Mouse (Mus musculus): ENCODE results near the gene Spdya. TPM values are rescaled to one million over a fixed set of nuclear protein-coding genes. Genes with fewer than 3 reads are reported as not detected.
"Not testable (repeated sequence)": the region's sequence is repeated elsewhere in the genome, so short reads cannot be mapped to it uniquely, and the experiment has no call there.

Gene Spdya
- total RNA-seq (2021) = under 1 TPM; 0.53 to 0.82 TPM
- long read RNA-seq, experiment 1, partial matches to known transcripts = 0 of 1 reads
- long read RNA-seq, experiment 1, other reads (novel, unspliced or antisense) = 1 of 1 reads
- long read RNA-seq, experiment 2 = 0 reads

DNA sequence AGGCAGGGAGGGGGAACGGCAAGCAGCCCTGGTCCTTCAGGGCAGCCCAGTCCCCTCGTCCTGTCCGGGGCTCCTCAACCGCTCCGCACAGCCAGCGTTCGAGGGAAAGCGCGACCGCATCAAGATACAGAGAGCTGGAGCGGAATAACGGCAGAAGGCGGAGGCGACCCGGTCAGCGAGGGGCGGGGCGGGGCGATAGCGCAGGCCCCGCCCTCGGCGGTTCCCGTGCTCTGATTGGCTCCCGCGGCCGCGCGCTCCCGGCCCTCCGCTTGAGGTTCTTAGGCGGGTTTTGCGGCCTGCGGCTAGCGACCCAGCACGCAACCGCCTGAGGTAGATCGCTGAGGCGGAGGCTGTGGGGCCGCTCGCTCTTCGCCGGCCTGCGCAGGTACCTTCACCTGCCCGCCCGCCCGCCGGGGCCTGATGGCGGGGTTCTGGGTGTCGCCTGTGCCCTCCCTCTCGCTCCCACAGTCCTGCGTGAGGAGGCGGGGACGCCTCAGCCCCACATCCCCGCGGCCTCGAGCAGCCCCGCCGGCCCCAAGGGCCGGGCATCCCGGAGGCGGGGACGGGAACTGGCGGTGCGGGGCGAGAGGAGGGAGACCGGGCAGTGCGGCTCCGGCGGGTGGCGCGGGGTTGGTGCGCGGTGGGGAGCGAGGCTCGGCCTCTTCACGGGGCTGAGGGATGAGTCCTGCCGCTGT lies at the start of gene Spdya:
Gene Spdya (plus strand): TSS at position 305 of the 695 bp plus-strand sequence.
- peak; percentile 89 to 92 for DNase-seq

GRCm38 (mm10) chr17:71506832-71507231 lies 45.0 kb upstream of the Spdya start:
- DNase-seq = no peak

- no peak for DNase-seq
These were observed 41.6 kb upstream of the Spdya start for GRCm38 (mm10) chr17:71510297-71510696.

DNA sequence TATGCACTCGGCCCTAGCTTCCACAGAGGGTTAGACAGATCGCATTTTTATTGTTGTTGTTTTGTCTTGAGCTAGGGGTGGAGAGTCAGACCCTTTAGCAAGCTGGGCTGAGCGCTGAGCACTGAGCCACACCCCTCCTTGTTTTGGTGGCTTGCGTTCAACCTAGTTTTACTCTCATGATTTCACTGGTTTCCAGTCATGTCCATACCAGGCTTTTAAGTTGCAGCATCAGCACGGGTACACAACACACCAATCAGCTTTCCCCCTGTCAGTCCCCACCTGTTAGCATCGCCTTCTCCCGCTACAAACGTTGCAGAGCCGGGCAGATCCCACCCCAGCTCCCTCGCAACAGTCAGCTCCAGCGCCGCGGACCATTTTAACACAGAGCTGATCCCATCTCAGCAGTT lies 25.6 kb upstream of the Spdya start:
- no peak for DNase-seq

DNA sequence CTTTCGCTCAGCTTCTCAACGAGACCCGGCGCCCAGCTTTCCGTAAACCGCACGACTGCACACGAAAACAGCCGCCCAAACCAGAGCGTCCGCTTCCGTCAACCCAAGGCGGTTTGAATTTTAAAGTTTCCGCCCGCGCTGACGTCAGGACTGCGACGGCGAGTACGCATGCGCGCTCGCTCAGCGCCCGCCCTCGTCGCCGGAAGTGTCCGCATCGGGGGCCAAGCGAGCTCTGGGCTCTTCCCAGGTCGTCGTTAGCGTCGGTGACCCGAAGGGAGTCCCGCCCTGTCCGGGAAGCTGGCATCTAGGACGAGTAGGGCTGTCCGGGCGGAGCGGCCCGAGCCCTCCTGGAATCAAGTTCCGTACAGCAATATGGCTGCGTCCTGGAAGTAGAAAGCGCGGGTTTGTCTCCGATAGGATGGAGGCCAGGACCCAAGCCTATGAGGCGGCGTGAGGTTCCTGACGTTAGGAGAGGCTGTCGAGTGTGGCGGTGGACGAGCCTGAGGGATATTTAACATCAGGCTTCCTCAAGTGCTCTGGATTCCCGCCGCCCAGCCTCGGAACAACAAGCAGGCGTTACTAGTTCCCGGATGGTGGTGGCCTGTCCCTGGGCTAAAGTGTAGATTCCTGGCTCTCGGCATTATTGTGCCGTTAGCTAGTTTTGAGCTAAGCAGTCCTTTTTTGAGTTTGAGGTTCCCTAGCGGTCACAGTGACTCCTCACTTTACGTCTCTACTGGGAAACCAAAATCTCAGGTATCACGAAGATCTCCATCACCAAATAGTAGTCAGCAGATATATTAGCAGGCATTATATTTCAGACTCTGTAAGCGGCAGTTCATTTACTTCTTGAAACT lies 24.9 kb upstream of the Spdya start, which contains the start of gene Ndc80:
Gene Ndc80 (minus strand): TSS at position 147 of the 854 bp plus-strand sequence.
- DNase-seq = peak; percentile 95

- DNase-seq = no peak
These were observed 23.8 kb upstream of the Spdya start for GRCm38 (mm10) chr17:71528042-71528441.

- not testable (repeated sequence) for DNase-seq
These were observed 16.3 kb upstream of the Spdya start for GRCm38 (mm10) chr17:71535595-71535994.

- no peak for DNase-seq
These were observed 14.7 kb upstream of the Spdya start for GRCm38 (mm10) chr17:71537164-71537563.

- no peak for DNase-seq
These were observed 3.3 kb upstream of the Spdya start for GRCm38 (mm10) chr17:71548586-71548985.

GRCm38 (mm10) chr17:71551350-71551749 lies 511 bp upstream of the Spdya start:
- no peak for DNase-seq

- peak in 1 of 2 experiments; percentile 7 for DNase-seq
These were observed 1.0 kb downstream of the Spdya start for GRCm38 (mm10) chr17:71552901-71553300.

DNA sequence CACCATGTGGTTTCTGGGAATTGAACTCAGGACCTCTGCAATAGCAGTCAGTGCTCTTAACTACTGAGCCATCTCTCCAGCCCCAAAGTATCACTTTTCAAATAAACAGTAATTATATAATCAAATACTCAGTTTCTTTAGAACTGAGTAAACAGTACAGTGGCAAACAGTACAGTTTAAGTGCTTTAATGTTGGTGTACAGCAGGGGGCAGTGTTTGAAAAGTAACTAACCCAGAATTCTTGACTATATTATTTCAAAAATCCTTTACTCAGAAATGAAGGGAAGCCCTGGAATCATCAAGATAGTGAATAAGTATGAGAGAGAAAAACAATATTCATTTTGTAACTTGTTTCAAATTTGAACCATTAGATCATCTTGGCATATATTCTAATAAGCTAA lies 9.8 kb downstream of the Spdya start:
- DNase-seq = peak in 1 of 2 experiments; percentile 45

DNA sequence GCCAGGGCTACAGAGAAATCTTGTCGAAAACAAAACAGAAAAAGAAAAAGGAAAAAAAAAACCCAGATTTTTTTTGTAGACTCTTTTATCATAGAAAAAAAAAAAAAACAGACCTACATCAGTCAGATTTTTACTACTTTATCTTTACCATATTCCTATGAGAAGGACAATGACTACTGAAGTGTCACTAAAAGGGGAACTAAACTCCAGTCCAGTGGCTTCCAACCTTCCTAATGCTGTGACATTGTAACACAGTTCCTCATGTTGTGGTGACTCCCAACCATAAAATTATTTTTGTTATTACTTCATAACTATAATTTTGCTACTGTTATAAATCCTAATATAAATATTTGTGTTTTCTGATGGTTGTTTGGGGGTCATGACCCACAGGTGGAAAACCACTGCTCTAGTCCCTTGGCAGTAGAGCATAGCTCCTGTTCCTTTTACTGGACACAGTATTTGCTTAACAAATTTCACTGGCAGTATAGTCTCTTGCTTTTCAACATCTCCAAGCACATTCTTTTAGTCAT lies 27.4 kb downstream of the Spdya start:
- DNase-seq = no peak

DNA sequence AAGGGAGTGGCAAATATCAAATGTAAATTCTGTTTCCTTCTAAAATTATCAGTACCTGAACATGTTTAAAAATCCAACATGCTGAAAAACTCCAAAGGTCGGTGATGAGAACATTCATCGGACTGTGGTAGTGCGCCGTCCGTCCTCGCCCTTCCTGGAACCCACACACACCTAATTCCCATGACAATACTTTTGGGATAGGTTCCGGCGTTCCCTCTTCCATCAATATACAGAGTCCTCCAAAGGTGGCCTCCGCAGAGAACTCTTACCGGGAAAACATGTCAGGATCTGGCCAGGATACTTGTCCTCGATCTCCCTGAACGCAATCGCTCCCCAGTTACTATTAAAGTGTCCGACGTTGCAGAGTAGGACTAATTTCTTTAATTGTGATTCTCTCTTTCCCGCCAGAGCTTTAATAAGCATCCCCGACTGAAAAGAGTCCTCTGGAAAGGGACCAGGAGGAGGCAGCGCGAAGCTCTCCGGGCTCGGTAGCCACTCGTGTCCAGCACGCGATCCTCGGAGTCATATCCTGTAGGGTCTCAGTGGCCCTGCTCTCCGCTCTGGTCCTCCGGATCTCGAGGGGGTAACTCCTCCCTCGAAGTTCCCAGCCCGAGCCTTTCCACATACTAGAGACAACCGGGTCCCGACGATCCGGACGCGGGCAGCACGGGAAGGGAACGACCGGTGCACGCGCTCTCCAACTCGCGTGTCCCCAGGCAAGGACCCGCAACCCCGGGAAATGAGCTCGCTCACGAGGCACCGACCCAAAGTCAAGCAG lies 46.2 kb downstream of the Spdya start:
- peak in 1 of 2 experiments; percentile 54 for DNase-seq

- DNase-seq = peak; percentile 93 to 94
These were observed 47.0 kb downstream of the Spdya start for GRCm38 (mm10) chr17:71598659-71599554.

DNA sequence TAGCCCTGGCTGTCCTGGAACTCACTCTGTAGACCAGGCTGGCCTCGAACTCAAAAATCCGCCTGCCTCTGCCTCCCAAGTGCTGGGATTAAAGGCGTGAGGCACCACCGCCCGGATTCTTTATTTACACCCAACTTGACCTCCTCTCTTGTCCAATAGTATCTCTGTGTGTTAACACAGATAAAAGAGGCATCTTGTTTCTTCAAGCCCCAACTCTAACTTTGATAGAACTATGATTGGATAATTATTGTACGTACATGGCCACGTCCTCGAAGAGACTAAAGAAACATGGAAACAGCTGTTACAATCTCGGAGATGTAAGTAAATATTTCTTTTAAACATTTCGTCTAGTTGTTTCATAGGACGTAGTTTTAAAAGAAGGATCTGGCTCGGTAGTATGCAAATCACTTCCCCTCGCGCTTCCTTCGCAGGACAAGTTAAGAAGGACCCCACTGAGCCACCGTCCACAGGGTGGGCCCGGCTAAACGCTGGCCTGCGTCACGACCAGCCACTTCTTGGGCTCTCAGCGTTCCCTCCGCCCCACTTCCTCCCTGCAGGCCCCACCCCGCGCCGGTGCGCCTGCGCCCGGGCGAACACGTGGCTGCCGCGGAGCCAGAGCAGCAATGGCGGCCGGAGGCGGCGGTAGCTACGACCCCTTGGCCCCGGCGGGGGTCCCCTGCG lies 63.9 kb downstream of the Spdya start, which contains the start of gene Wdr43:
Gene Wdr43 (plus strand): TSS at position 258 of the 681 bp plus-strand sequence.
- peak; percentile 98 to 99 for DNase-seq

- peak; percentile 24 to 33 for DNase-seq
These were observed 64.6 kb downstream of the Spdya start for GRCm38 (mm10) chr17:71616319-71617032.

DNA sequence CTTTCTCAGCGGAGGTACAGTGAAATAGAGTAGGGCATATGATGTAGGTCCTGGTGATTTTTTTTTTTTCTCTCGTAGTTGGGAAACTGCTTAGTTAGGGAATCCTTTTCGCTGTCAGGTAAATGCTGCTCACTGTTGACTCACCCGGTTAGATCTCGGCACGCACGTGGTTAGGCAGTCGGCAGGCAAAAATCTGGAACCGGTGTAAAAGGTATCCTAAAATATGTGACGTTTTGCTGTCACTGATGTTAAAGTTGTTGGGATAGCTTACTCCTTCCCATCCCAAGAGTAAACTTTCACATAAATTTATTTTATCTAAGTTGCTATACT lies 65.1 kb downstream of the Spdya start:
- peak; percentile 18 to 23 for DNase-seq

- no peak for DNase-seq
These were observed 66.1 kb downstream of the Spdya start for GRCm38 (mm10) chr17:71617974-71618373.

Measured in adrenal gland, postnatal 36 days (tissue).